Mouse (Mus musculus) thymus, postnatal 0 days (tissue): ENCODE measurements around the gene Taar3. TPM values are rescaled to one million over a fixed set of nuclear protein-coding genes. Genes with fewer than 3 reads are reported as not detected.

ENCODE experiments used
- DNase-seq: peaks from one replicate; pipeline ENCODE4 v3.0.0-alpha.2; 2015; ENCODE audit warnings: low spot score
- polyA plus RNA-seq: library from polyadenylated mRNA; unstranded; fragments of >200 nt; fragmentation: Nextera tagmentation; extraction: Ambion mirVana; gene quantifications from 2 replicates; pipeline ENCODE4 v1.2.1, GENCODE M21; 2015

The Taar3 gene
- polyA plus RNA-seq, 1 experiment from 2014 or later = not detected

- no peak for DNase-seq
Measured at GRCm38 (mm10) chr10:23999639-24000038, 50.3 kb downstream of the Taar3 start, which contains the start of gene Taar7b. Gene Taar7b (plus strand): TSS chr10:23999939.

Other genes with a start within 250 kb of the Taar3 start
- gene Rps12, start 162.3 kb upstream of the Taar3 start, polyA plus RNA-seq = 326 and 332 TPM in 2 replicates
- 0.42 and 0.63 TPM in 2 replicates for gene Slc18b1, start 152.6 kb upstream of the Taar3 start, polyA plus RNA-seq
- gene Vnn3, start 98.1 kb upstream of the Taar3 start, polyA plus RNA-seq = 0.53 and 0.88 TPM in 2 replicates
- 0.07 and 0.15 TPM in 2 replicates for gene Vnn1, start 54.9 kb upstream of the Taar3 start, polyA plus RNA-seq
- gene Taar1, start 29.2 kb upstream of the Taar3 start, polyA plus RNA-seq = not detected in 2 replicates
- not detected in 2 replicates for gene Taar2, start 11.0 kb upstream of the Taar3 start, polyA plus RNA-seq
- not detected in 2 replicates for gene Taar4, start 10.9 kb downstream of the Taar3 start, polyA plus RNA-seq
- gene Taar5, start 21.1 kb downstream of the Taar3 start, polyA plus RNA-seq = not detected in 2 replicates
- gene Taar6, start 36.1 kb downstream of the Taar3 start, polyA plus RNA-seq = not detected in 2 replicates
- not detected in 2 replicates for gene Taar7a, start 43.9 kb downstream of the Taar3 start, polyA plus RNA-seq
- not detected in 2 replicates for gene Taar7b, start 50.4 kb downstream of the Taar3 start, polyA plus RNA-seq
- gene Taar7d, start 77.7 kb downstream of the Taar3 start, polyA plus RNA-seq = not detected in 2 replicates
- not detected in 2 replicates for gene Taar7e, start 88.1 kb downstream of the Taar3 start, polyA plus RNA-seq
- not detected in 2 replicates for gene Taar7f, start 100.0 kb downstream of the Taar3 start, polyA plus RNA-seq
- not detected in 2 replicates for gene Taar8a, start 126.9 kb downstream of the Taar3 start, polyA plus RNA-seq
- gene Taar8b, start 142.7 kb downstream of the Taar3 start, polyA plus RNA-seq = not detected in 2 replicates
- gene Taar8c, start 152.4 kb downstream of the Taar3 start, polyA plus RNA-seq = not detected in 2 replicates
- gene Taar9, start 160.0 kb downstream of the Taar3 start, polyA plus RNA-seq = not detected in 2 replicates
- 67.7 and 69.1 TPM in 2 replicates for gene Stx7, start 199.7 kb downstream of the Taar3 start, polyA plus RNA-seq